Mouse (Mus musculus): ENCODE data around the gene Fam173b.

- no peak for TF ChIP-seq CTCF (IDR thresholded peaks at IDR 0.05; ENCODE audit: borderline replicate concordance, control insufficient read depth, extremely low read depth, insufficient read depth, low read length, poor library complexity)
- no peak for TF ChIP-seq POLR2A (IDR thresholded peaks at IDR 0.05; ENCODE audit: control insufficient read depth, extremely low read depth, insufficient read depth, low read length, poor library complexity)
These were observed 7.4 kb upstream of the Fam173b start for GRCm38 (mm10) chr15:31594260-31594659.

All from thymus, adult 2 months (tissue).